Mouse (Mus musculus): Measurements from ENCODE around the gene Gm12695.

- TF ChIP-seq POLR2A (IDR thresholded peaks at IDR 0.05; ENCODE audit: borderline replicate concordance, extremely low read depth, low read depth, low read length): no peak
- no peak for TF ChIP-seq CTCF (IDR thresholded peaks at IDR 0.05; ENCODE audit: insufficient read depth, low read length)
These were observed 62.7 kb downstream of the Gm12695 start for GRCm38 (mm10) chr4:96722301-96722700.

Data from lung, adult 2 months (tissue).